8 mouse cellular contexts compared by ENCODE assay signal in the genomic region with DNA sequence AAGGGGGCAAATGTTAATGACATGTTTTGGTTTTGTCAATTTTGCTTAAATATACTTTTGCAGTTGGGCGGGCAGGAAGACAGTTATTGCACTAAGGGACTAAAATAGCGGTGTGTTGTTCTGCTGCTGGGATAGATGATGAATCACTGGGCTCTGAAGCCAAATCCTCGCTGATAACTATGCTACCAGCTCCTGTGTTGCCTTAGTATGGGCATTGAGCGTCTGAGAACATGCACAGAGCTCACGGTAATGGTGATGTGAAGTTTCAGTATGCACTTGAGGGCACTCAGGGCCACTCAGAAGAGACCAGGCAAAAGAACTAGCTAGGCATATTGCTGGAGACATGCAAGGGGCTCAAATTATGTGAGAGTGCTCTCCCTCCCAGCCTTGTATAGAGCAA.
DNase-seq lines count a peak whose midpoint lies in the region; ATAC-seq and TF ChIP-seq lines count a peak whose summit lies in the region.

No protein-coding gene starts in this region.

- no peak for DNase-seq in lung, postnatal 4 days
- no peak for DNase-seq in embryonic facial prominence, embryonic 11.5 days (ENCODE audit: low spot score)
- no peak for DNase-seq in hindbrain, embryonic 10.5 days (ENCODE audit: low spot score)
- DNase-seq in lung, postnatal 0 days (ENCODE audit: low spot score) = peak; percentile 72
- DNase-seq in left cerebral cortex, postnatal 14 days (ENCODE audit: low spot score in 2 of 2) = no peak
- DNase-seq in right cerebral cortex, postnatal 36 days (ENCODE audit: low spot score in 2 of 2) = no peak

- 2% methylated on average over 5 of the region's 5 CpGs for WGBS in lung, embryonic 15.5 days
- 43% methylated on average over 5 of the region's 5 CpGs for WGBS in embryonic facial prominence, embryonic 11.5 days
- 64% methylated on average over 5 of the region's 5 CpGs for WGBS in hindbrain, embryonic 10.5 days
- WGBS in lung, postnatal 0 days = under 1% methylated on average over 5 of the region's 5 CpGs

- peak; percentile 30; the same call in 1 of the 2 replicates for TF ChIP-seq EP300 in lung, postnatal 0 days (IDR thresholded peaks at IDR 0.05)

- H3K4me1 ChIP-seq in lung, embryonic 15.5 days = peaks cover 66% of the 10 kb centered on the region
- H3K4me1 ChIP-seq in embryonic facial prominence, embryonic 11.5 days (ENCODE audit: control insufficient read depth, insufficient read depth, low read length) = no peaks in the 10 kb centered on the region
- peaks cover 50% of the 10 kb centered on the region for H3K4me1 ChIP-seq in hindbrain, embryonic 10.5 days (replicated peaks)
- H3K4me1 ChIP-seq in lung, postnatal 0 days (ENCODE audit: insufficient read depth, low read depth, low read length) = peaks cover 30% of the 10 kb centered on the region; the same call in 1 of the 2 replicates

- peak overlapping the region; percentile 78 for H3K9ac ChIP-seq in lung, embryonic 15.5 days
- H3K9ac ChIP-seq in embryonic facial prominence, embryonic 11.5 days (replicated peaks; ENCODE audit: low read length) = peak overlapping the region; percentile 89
- H3K9ac ChIP-seq in lung, postnatal 0 days (replicated peaks; ENCODE audit: low read depth) = peak overlapping the region; percentile 66

- no peaks in the 10 kb centered on the region for H3K27me3 ChIP-seq in lung, embryonic 15.5 days
- H3K27me3 ChIP-seq in embryonic facial prominence, embryonic 11.5 days (ENCODE audit: control insufficient read depth, insufficient read depth, low read length) = no peaks in the 10 kb centered on the region
- peaks cover 15% of the 10 kb centered on the region for H3K27me3 ChIP-seq in hindbrain, embryonic 10.5 days (ENCODE audit: insufficient read depth, poor library complexity, severe bottlenecking)
- H3K27me3 ChIP-seq in lung, postnatal 0 days (replicated peaks; ENCODE audit: insufficient read depth, low read length) = no peaks in the 10 kb centered on the region

- H3K36me3 ChIP-seq in lung, embryonic 15.5 days = 0 out of 2 replicates have a peak, but pooled peaks cover 7% of the 10 kb centered on the region
- H3K36me3 ChIP-seq in embryonic facial prominence, embryonic 11.5 days (replicated peaks; ENCODE audit: control insufficient read depth, insufficient read depth, low read depth, low read length) = no peaks in the 10 kb centered on the region; the same call in 1 of the 2 replicates
- no peaks in the 10 kb centered on the region; the same call in 1 of the 2 replicates for H3K36me3 ChIP-seq in hindbrain, embryonic 10.5 days
- H3K36me3 ChIP-seq in lung, postnatal 0 days (ENCODE audit: insufficient read depth, low read length) = no peaks in the 10 kb centered on the region

- 0 out of 2 replicates have a peak, but pooled peaks have one; percentile 6 for ATAC-seq in lung, embryonic 15.5 days (ENCODE audit: borderline replicate concordance, extremely low read depth, low FRiP score, low TSS enrichment)
- ATAC-seq in embryonic facial prominence, embryonic 11.5 days (replicated peaks; ENCODE audit: insufficient number of reproducible peaks, low FRiP score, low TSS enrichment, low read depth) = no peak
- peak; percentile 57 for ATAC-seq in lung, postnatal 0 days
- ATAC-seq in granulocyte monocyte progenitor cell, adult 5-6 weeks (replicated peaks; ENCODE audit: poor library complexity, severe bottlenecking) = no peak

- H3K4me2 ChIP-seq in lung, embryonic 15.5 days = peak overlapping the region; percentile 60
- H3K4me2 ChIP-seq in embryonic facial prominence, embryonic 11.5 days (ENCODE audit: low read depth, low read length) = peak overlapping the region; percentile 76
- H3K4me2 ChIP-seq in lung, postnatal 0 days (replicated peaks; ENCODE audit: low read depth, low read length) = peak overlapping the region; percentile 60

- intact Hi-C loops in left cerebral cortex, postnatal 14 days (cut with DNase I) = loop anchor here (5.0 to 10.0 kb wide), 2 partner anchors 91 to 196 kb away; no protein-coding TSS in a partner anchor

- no peaks in the 10 kb centered on the region for H3K9me3 ChIP-seq in lung, embryonic 15.5 days
- H3K9me3 ChIP-seq in embryonic facial prominence, embryonic 11.5 days (replicated peaks; ENCODE audit: control insufficient read depth, low read length) = no peaks in the 10 kb centered on the region
- H3K9me3 ChIP-seq in hindbrain, embryonic 10.5 days = no peaks in the 10 kb centered on the region
- no peaks in the 10 kb centered on the region for H3K9me3 ChIP-seq in lung, postnatal 0 days (ENCODE audit: low read length)

- peak overlapping the region; percentile 63 for H3K4me3 ChIP-seq in lung, embryonic 15.5 days
- peak overlapping the region; percentile 71 for H3K4me3 ChIP-seq in embryonic facial prominence, embryonic 11.5 days (ENCODE audit: low read depth, low read length)
- peak overlapping the region; percentile 78 for H3K4me3 ChIP-seq in hindbrain, embryonic 10.5 days
- peak overlapping the region; percentile 62 for H3K4me3 ChIP-seq in lung, postnatal 0 days (ENCODE audit: low read depth, low read length)

- TF ChIP-seq CTCF in lung, postnatal 0 days (IDR thresholded peaks at IDR 0.05) = no peak

- peak overlapping the region; percentile 92 for H3K27ac ChIP-seq in lung, embryonic 15.5 days
- H3K27ac ChIP-seq in embryonic facial prominence, embryonic 11.5 days (replicated peaks; ENCODE audit: low read depth, low read length) = no peak overlapping the region; the same call in 1 of the 2 replicates
- no peak overlapping the region; the same call in 1 of the 2 replicates for H3K27ac ChIP-seq in hindbrain, embryonic 10.5 days
- H3K27ac ChIP-seq in lung, postnatal 0 days (ENCODE audit: low read length) = peak overlapping the region; percentile 91

Comparison
In these comparisons a context has a peak if more than half of its experiments do, and no peak if none do; other contexts are left out.
1. ATAC-seq: peak in lung, embryonic 15.5 days (single experiment) and lung, postnatal 0 days (single experiment); none in embryonic facial prominence, embryonic 11.5 days (single experiment) and granulocyte monocyte progenitor cell, adult 5-6 weeks (single experiment).
2. H3K27ac ChIP-seq: peak in lung, embryonic 15.5 days (single experiment) and lung, postnatal 0 days (single experiment); none in embryonic facial prominence, embryonic 11.5 days (single experiment) and hindbrain, embryonic 10.5 days (single experiment).
3. Peak in every context shown above with its lines, with median percentiles within 50 percentile points of each other: H3K4me2 ChIP-seq, H3K4me3 ChIP-seq and H3K9ac ChIP-seq.